Mouse (Mus musculus) spleen, embryonic (tissue): ENCODE measurements around the gene Epb41.

Experiments
- CTCF ChIA-PET: fragments of 350-600 bp; sonication (Branson Sonifier 250); formaldehyde crosslinking; loops from one replicate; lab custom pipeline; 2022; lab: Charles Lee

Gene Epb41

DNA sequence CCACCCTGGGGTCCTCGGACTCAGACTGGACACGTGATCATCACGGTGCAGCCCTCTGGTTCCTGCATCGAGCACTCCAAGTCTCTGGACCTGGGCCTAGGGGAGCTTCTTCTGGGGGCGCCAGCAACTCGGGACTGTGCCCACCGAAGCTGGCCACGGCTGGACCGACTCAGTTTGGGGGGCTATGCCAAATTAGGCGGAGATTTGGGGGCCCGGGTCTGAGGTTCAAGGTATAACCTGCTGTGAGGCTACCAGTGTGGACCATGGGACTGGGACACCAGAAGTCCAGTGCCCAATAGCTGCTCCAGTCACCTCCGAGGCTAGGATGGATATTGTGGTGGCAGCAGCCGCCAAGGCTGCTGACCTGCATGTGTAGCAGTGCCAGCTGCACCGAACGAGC is 152.7 kb downstream of the Epb41 start:
- CTCF ChIA-PET = no interaction called here

DNA sequence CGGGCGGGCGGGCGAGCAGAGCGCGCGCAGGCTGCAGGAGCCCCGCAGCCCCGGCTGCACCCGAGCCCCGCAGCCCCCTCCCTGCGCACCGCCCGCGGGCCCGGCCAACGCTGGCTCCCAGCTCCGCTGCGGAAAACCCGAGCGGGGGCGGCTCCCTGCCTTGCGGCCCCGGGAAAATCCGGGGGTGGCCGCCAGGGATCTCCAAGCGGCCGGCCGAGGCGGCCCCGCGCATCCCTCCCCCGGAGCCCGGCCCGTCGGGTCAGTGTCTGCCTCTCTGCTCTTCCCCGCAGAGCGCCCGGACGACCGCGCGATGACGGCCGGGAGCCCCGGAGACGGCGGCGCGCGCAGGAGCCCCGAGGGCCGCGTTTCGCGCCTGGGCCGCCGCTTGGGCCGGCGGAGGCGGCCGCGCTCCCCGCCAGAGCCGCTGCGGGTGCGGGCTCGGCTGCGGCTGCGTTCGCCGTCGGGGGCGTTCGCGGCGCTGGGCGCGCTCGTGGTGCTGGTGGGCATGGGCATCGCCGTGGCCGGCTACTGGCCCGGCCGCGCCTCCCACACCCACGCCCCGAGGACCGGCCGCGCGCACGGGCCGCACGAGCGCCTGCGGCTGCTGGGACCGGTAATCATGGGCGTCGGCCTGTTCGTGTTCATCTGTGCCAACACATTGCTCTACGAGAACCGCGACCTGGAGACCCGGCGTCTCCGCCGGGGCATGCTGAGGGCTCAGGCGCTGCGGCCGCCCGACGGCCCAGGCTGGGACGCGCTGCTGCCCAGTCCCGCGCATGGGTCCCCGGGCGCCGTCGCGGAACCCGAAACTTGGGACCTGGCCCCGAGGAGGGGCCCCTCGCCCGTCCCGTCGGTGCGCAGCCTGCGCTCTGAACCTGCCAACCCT is 153.4 kb downstream of the Epb41 start, which contains the start of gene Tmem200b:
Gene Tmem200b (plus strand): TSS at position 311 of the 886 bp plus-strand sequence.
- CTCF ChIA-PET = no interaction called here

DNA sequence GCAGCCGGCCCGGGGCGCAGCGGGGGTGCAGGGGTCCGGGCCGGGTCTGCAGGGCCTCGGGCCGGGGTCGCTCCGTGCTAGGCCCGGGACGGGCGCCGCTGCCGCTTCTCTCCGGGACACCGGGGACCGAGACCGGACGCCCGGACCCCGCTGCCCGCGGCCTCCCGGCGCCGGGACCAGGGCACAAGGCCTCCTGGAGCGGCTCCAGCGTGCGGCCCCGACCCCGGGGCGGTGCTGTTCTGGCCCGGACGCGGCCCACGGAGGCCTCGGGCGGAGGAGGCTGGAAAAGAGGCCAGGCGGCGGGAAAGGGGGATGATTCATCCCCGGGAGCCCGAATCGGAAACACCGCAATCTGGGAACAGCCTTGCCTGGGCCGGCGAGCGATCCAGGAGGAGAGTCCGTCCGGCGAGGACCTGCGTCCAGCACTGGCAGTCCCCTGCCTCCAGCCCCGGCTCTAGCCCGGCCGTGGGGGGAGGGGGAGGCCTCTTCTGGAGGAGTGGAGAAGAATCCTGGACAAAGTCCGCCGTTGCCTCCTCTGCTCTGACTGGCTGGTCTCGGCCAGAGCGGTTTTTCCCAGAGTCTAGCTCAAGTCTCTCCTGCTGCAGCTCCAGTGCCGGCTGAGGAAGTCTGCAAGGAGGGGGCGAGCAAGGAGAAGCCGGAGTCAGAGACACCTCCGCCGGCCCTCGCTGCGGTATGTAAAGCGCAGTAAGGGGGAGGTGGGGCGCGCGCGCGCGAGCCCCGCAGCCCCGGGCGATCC is 154.3 kb downstream of the Epb41 start:
- CTCF ChIA-PET = no interaction called here

- CTCF ChIA-PET = interaction anchor here (0.6 kb wide), 1 partner anchor 9 kb away, joined by 4 read pairs; no protein-coding TSS in a partner anchor
Measured at GRCm38 (mm10) chr4:131920141-131920594, 155.0 kb downstream of the Epb41 start.

- CTCF ChIA-PET = interaction anchor here (0.6 to 0.8 kb wide), 2 partner anchors 8 to 948 kb away, joined by 4 to 10 read pairs; no protein-coding TSS in a partner anchor
Measured at GRCm38 (mm10) chr4:131919506-131920140, 155.5 kb downstream of the Epb41 start.

GRCm38 (mm10) chr4:131918711-131919500 is 156.2 kb downstream of the Epb41 start:
- CTCF ChIA-PET = interaction anchor here (0.8 kb wide), 1 partner anchor 948 kb away, joined by 10 read pairs; no protein-coding TSS in a partner anchor

- CTCF ChIA-PET = interaction anchor here (0.5 kb wide), 1 partner anchor 130 kb away, joined by 7 read pairs; no protein-coding TSS in a partner anchor
Measured at GRCm38 (mm10) chr4:131918026-131918533, 157.0 kb downstream of the Epb41 start.

- CTCF ChIA-PET = interaction anchor here (0.5 to 1.3 kb wide), 4 partner anchors 13 to 531 kb away, joined by 3 to 7 read pairs (median 3); no protein-coding TSS in a partner anchor
Measured at GRCm38 (mm10) chr4:131917010-131917555, 158.0 kb downstream of the Epb41 start.

DNA sequence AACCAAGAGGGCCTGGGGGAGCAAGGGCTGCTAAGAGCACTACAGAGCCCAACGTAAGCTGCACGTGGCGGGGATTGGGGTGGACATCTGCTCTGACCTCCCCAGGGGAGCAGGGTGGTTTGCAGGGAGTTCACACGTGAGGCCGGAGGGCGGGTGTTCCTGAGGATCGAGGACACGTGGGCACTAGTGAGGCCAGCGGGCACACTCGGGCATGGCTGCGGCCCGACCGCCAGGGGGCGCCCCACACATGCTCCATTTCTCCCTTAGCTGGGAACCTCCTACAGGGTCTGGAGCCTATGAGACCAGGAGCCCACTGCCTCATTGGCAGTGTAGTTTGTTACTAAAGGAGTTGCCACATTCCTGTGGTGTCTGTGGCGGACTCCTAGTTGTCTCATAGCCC is 158.7 kb downstream of the Epb41 start:
- CTCF ChIA-PET = interaction anchor here (0.6 to 1.3 kb wide), 2 partner anchors 14 to 162 kb away, joined by 3 read pairs; no protein-coding TSS in a partner anchor

DNA sequence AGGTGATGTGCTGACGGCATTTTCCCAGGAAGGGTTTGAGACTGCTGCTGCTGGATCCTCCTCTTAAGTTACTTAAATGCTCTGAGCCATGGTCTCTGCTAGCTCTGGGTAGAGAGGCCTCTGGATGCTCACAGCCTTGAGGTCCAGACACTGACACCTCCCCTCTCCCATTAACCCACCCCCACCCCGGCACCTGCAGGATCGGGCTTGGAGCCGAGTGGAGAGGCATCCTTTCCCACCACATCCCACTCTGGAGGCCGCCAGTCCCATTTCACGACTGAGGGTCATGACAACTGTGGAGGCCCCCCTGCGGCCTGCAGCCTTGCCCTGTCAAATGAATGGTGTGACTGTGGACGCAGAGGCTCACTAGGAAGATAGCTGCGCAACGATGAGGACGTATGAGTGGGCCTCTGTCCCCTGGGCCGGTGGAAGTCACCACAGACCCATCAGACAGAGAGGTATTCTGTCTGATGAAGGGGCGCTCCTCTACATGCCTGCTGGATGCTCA is 159.2 kb downstream of the Epb41 start:
- CTCF ChIA-PET = interaction anchor here (1.3 kb wide), 1 partner anchor 14 kb away, joined by 3 read pairs; no protein-coding TSS in a partner anchor

DNA sequence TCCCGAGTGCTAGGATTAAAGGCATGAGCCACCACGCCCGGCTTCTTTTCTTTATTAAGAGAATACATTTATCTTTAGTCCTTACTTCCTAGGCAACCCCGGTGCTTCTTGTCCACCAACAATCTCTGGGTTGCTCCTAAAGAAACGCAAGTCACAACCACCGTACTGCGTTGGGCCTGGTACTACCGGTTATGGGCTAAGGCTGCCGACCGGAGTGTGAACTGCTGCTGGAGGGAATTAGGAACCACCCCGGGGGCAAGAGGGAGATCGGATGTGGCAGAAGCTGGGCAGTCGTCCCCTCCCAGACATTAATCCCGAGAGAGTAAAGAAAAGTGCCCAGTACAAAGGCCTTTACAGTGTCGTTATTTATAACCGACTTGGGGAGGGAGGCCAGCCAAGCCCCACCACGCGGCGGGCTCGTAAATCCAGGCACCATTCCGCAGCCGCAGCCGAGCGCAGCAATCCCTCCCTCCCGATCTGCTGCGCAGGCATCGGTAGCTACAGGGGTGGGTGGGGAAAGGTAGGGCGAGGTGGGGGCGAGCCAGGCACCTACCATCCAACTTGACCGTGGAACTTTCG is 160.1 kb downstream of the Epb41 start:
- CTCF ChIA-PET = interaction anchor here (0.6 kb wide), 1 partner anchor 252 kb away, joined by 3 read pairs; no protein-coding TSS in a partner anchor

GRCm38 (mm10) chr4:131914046-131914643 is 161.0 kb downstream of the Epb41 start:
- CTCF ChIA-PET = no interaction called here

DNA sequence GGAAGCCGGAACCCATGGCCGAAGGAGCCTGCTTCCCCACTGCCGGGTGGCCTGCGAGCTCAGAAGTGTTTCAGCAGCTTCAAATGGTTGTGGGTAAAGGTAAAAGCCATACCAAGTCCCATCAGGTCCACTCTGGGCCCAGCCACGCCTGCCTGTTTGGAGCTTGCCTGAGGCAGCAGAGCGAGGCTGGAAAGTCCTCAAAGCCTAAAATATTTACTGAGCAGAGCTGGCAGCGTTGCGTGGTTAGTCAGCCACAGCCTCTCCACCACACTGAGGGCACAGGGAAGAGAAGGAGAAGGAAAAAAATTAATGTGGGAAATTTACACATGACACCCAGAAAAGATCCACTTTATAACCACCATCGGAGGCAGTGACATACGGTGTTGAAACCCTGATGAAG is 161.6 kb downstream of the Epb41 start:
- CTCF ChIA-PET = no interaction called here

- CTCF ChIA-PET = interaction anchor here (0.6 kb wide), 1 partner anchor 9 kb away, joined by 4 read pairs; no protein-coding TSS in a partner anchor
Measured at GRCm38 (mm10) chr4:131911521-131911920, 163.6 kb downstream of the Epb41 start.

GRCm38 (mm10) chr4:131910237-131910994 is 164.7 kb downstream of the Epb41 start:
- CTCF ChIA-PET = no interaction called here

DNA sequence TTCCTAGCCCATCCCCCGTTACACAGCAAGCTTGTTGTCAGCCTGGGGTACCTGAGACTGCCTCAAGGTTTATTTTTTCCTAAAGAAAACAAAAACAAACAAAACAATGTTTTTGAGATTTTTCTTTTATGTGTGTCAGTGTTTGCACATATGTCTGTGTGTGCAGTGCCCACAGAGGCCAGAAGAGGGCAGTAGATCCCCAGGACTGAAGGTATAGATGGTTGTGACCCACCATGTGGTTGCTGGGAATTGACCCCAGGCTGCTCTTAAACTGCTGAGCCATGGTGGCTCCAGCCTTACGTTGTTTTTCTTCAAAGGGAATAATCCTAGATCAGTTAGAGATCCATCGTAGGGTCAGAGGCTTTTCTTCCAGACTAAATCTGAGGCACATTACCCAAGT is 167.2 kb downstream of the Epb41 start:
- CTCF ChIA-PET = no interaction called here

DNA sequence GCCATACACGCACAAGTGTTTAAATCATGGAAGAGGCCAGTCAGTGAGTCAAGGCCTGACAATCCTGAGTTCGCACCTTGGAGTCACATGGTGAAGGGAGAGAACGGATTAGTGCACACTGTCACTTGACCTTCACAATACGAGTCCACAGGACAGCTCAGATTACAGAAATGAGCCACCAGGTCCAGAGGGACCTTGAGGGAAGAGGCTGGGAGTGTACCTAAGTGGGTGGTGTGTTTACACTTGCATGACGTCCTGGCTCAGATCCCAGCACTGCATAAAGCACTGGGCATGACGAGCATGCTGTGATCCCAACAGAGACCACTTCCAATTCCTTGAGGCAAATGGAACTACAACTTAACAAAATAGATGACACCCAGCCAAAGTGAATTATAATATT is 168.7 kb downstream of the Epb41 start:
- CTCF ChIA-PET = interaction anchor here (0.5 kb wide), 1 partner anchor 14 kb away, joined by 3 read pairs; no protein-coding TSS in a partner anchor

DNA sequence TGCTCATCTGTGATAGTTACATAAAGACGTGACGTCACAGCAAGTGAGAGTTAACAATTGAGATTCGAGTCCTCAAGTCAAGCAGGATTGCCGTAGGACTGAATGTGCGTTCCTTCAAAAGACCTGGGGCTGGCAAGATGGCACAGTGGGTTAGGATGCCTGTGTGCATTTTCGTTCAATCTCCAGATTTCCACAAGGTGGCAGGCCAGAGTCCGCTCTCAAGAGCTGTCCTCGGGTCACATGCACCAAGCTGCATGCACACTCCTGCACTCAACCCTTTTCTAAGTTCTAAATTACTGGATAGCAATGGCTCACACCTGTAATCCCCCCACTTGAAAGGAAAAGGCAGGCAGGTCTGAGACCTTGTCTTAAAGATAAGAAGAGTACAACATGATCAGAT is 170.6 kb downstream of the Epb41 start:
- CTCF ChIA-PET = no interaction called here
